Comparison of ENCODE assay signal across 10 mouse cellular contexts in the genomic region with DNA sequence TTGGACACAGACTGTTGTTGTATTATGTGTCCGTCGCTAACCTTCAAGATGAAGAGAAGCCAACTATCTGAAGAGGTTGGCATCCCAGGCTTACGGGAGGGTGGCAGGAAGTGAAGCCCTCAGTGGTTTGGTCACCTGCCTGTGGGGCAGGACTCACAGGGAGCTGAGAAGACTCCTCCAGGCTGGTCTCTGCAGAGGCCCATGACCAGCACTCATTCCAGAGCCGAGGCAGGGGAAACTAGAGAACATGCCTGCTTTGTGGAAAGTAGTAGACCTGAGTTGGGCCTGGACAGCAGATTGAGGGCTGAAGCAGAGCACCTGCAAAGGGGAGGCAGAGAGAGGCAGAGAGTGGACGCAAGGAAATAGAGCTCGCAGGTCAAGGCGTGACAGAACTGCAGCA. TPM values are rescaled to one million over a fixed set of nuclear protein-coding genes. Genes with fewer than 3 reads are reported as not detected.
DNase-seq lines count a peak whose midpoint lies in the region; ATAC-seq and TF ChIP-seq lines count a peak whose summit lies in the region.
"Had no signal": no experiment of that assay in that cellular context is flagged by ENCODE, and none has a peak within 500 bp of the region (broad histone marks: within the 10 kb centered on the region; RNA-seq: fewer than 3 reads in every experiment).

No protein-coding gene starts in this region.

- peak overlapping the region; percentile 98 for H3K9ac ChIP-seq in heart, embryonic 13.5 days
- H3K9ac ChIP-seq in ES-E14 (ENCODE audit: insufficient read depth, low read depth, low read length, poor library complexity, severe bottlenecking), result peak overlapping the region; percentile 99; the same call in 1 of the 2 replicates
- H3K9ac ChIP-seq in hindbrain, embryonic 11.5 days (ENCODE audit: low read depth, low read length), result no peak overlapping the region; the same call in 1 of the 2 replicates

- peaks cover 19% of the 10 kb centered on the region for H3K4me1 ChIP-seq in heart, embryonic 13.5 days
- peaks cover 0 to 6% of the 10 kb centered on the region in 2 experiments; a peak in 2 of 4 replicates for H3K4me1 ChIP-seq in ES-E14 (ENCODE audit: control insufficient read depth in 2 of 2, insufficient read depth in 2 of 2, low read length in 2 of 2, poor library complexity in 1 of 2)
- H3K4me1 ChIP-seq in hindbrain, embryonic 11.5 days (replicated peaks; ENCODE audit: control insufficient read depth, insufficient read depth, low read length), result no peaks in the 10 kb centered on the region; the same call in 1 of the 2 replicates
- peaks cover 14% of the 10 kb centered on the region for H3K4me1 ChIP-seq in midbrain, embryonic 10.5 days

- 76% methylated on average over 7 of the region's 7 CpGs for WGBS in heart, embryonic 13.5 days
- WGBS in hindbrain, embryonic 11.5 days, result 89% methylated on average over 7 of the region's 7 CpGs
- 89% methylated on average over 7 of the region's 7 CpGs for WGBS in midbrain, embryonic 10.5 days

- no peaks in the 10 kb centered on the region for H3K9me3 ChIP-seq in heart, embryonic 13.5 days
- H3K9me3 ChIP-seq in ES-E14 (ENCODE audit: control insufficient read depth, insufficient read depth, low read depth, low read length), result peaks cover 7% of the 10 kb centered on the region
- H3K9me3 ChIP-seq in hindbrain, embryonic 11.5 days (ENCODE audit: control insufficient read depth, low read length), result no peaks in the 10 kb centered on the region
- no peaks in the 10 kb centered on the region for H3K9me3 ChIP-seq in midbrain, embryonic 10.5 days (replicated peaks)

- in situ Hi-C loops in ES-E14 (cut with MboI; ENCODE audit: low sequenced_read_pairs in 2 of 2, unreplicated experiment in 2 of 2), result no loop called here

- no peak for ATAC-seq in heart, embryonic 13.5 days (ENCODE audit: extremely low read depth, insufficient number of reproducible peaks, low FRiP score, low TSS enrichment)
- ATAC-seq in hindbrain, embryonic 11.5 days (ENCODE audit: low FRiP score), result no peak

- H3K27ac ChIP-seq in heart, embryonic 13.5 days (replicated peaks), result no peak overlapping the region
- H3K27ac ChIP-seq in ES-E14 (ENCODE audit: insufficient read depth, low read depth, low read length, poor library complexity, severe bottlenecking), result no peak overlapping the region
- H3K27ac ChIP-seq in hindbrain, embryonic 11.5 days (ENCODE audit: low read depth, low read length), result no peak overlapping the region
- H3K27ac ChIP-seq in midbrain, embryonic 10.5 days (replicated peaks), result no peak overlapping the region

- H3K36me3 ChIP-seq in heart, embryonic 13.5 days, result peaks cover 43% of the 10 kb centered on the region
- peaks cover 40% of the 10 kb centered on the region for H3K36me3 ChIP-seq in ES-E14 (ENCODE audit: control insufficient read depth, insufficient read depth, low read length, poor library complexity, severe bottlenecking)
- peaks cover 11% of the 10 kb centered on the region for H3K36me3 ChIP-seq in hindbrain, embryonic 11.5 days (ENCODE audit: control insufficient read depth, insufficient read depth, low read length)
- H3K36me3 ChIP-seq in midbrain, embryonic 10.5 days, result peaks cover 50% of the 10 kb centered on the region

- intact Hi-C loops in heart, postnatal 36 days (cut with DNase I), result no loop called here

- H3K4me3 ChIP-seq in heart, embryonic 13.5 days, result peak overlapping the region; percentile 97
- peak overlapping the region; percentile 97 to 98 for H3K4me3 ChIP-seq in ES-E14 (ENCODE audit: insufficient read depth in 1 of 2, low read depth in 1 of 2, low read length in 2 of 2, poor library complexity in 1 of 2, severe bottlenecking in 1 of 2)
- H3K4me3 ChIP-seq in hindbrain, embryonic 11.5 days (ENCODE audit: low read depth, low read length), result peak overlapping the region; percentile 84
- peak overlapping the region; percentile 99 for H3K4me3 ChIP-seq in midbrain, embryonic 10.5 days

- H3K27me3 ChIP-seq in heart, embryonic 13.5 days (replicated peaks), result no peaks in the 10 kb centered on the region
- H3K27me3 ChIP-seq in hindbrain, embryonic 11.5 days (ENCODE audit: control insufficient read depth, insufficient read depth, low read length), result no peaks in the 10 kb centered on the region
- no peaks in the 10 kb centered on the region for H3K27me3 ChIP-seq in midbrain, embryonic 10.5 days (ENCODE audit: low read depth, poor library complexity, severe bottlenecking)

- no peak for DNase-seq in heart, postnatal 36 days
- DNase-seq in ES-E14 (ENCODE audit: low read depth, low spot score), result no peak
- no peak for DNase-seq in hindbrain, embryonic 11.5 days (ENCODE audit: low spot score)
- no peak for DNase-seq in midbrain, embryonic 10.5 days (ENCODE audit: low spot score)
- no peak for DNase-seq in urinary bladder, adult 18-20 months (ENCODE audit: low spot score in 2 of 2)
- no peak for DNase-seq in urinary bladder, postnatal 14 days (ENCODE audit: low spot score)
- DNase-seq in Muller cell, postnatal 12 days (ENCODE audit: inconsistent ontology term), result no peak
- DNase-seq: cerebellum, postnatal 25 days had no signal

- H3K4me2 ChIP-seq in heart, embryonic 13.5 days, result peak overlapping the region; percentile 93
- peak overlapping the region; percentile 55 for H3K4me2 ChIP-seq in hindbrain, embryonic 11.5 days (replicated peaks; ENCODE audit: low read depth, low read length)

TF ChIP-seq in ES-E14, 5 proteins besides CTCF, POLR2A, EP300 and RAD21:
- no peak for TF ChIP-seq ZNF384 (IDR thresholded peaks at IDR 0.05; ENCODE audit: low read depth, low read length)

RNA-seq across cellular contexts. Expression of gene Eif3f, which starts 1.2 kb away (rescaled TPM):
- polyA plus RNA-seq in heart, embryonic 13.5 days (2015; fragmentation: Nextera tagmentation; extraction: Ambion mirVana), result 54.0 and 55.4 TPM in 2 replicates
- total RNA-seq in heart, postnatal 36 days (2021), result 10 to 100 TPM; 90.4 to 91.4 TPM
- total RNA-seq in ES-E14 (2012; rRNA removed), result 99.7 and 115 TPM in 2 replicates
- 78.7 and 87.3 TPM in 2 replicates for polyA plus RNA-seq in hindbrain, embryonic 11.5 days (2014; fragmentation: Nextera tagmentation; extraction: Ambion mirVana)
- polyA plus RNA-seq in midbrain, embryonic 10.5 days (2016; fragmentation: Nextera tagmentation; extraction: Ambion mirVana), result 75.4 and 76.0 TPM in 2 replicates

RNA-seq across cellular contexts. Expression of gene Nlrp10, which starts 5.4 kb away (rescaled TPM):
- polyA plus RNA-seq in heart, embryonic 13.5 days (2015; fragmentation: Nextera tagmentation; extraction: Ambion mirVana), result 8.7 and 9.0 TPM in 2 replicates
- 10 to 100 TPM; 21.6 to 22.4 TPM for total RNA-seq in heart, postnatal 36 days (2021)
- 0.04 TPM in 1 of 2 replicates, not detected in the other for total RNA-seq in ES-E14 (2012; rRNA removed)
- polyA plus RNA-seq in hindbrain, embryonic 11.5 days (2014; fragmentation: Nextera tagmentation; extraction: Ambion mirVana), result not detected in 2 replicates
- polyA plus RNA-seq in midbrain, embryonic 10.5 days (2016; fragmentation: Nextera tagmentation; extraction: Ambion mirVana), result not detected in 2 replicates

RNA-seq across cellular contexts. Expression of gene Tub, which starts 14.7 kb away (rescaled TPM):
- polyA plus RNA-seq in heart, embryonic 13.5 days (2015; fragmentation: Nextera tagmentation; extraction: Ambion mirVana), result 0.62 and 0.78 TPM in 2 replicates
- total RNA-seq in heart, postnatal 36 days (2021), result under 1 TPM; 0.14 to 0.67 TPM
- total RNA-seq in ES-E14 (2012; rRNA removed), result 3.3 and 5.1 TPM in 2 replicates
- 14.6 and 15.7 TPM in 2 replicates for polyA plus RNA-seq in hindbrain, embryonic 11.5 days (2014; fragmentation: Nextera tagmentation; extraction: Ambion mirVana)
- polyA plus RNA-seq in midbrain, embryonic 10.5 days (2016; fragmentation: Nextera tagmentation; extraction: Ambion mirVana), result 5.4 and 8.9 TPM in 2 replicates

RNA-seq across cellular contexts. Expression of gene Olfr519, which starts 41.2 kb away (rescaled TPM):
- polyA plus RNA-seq in heart, embryonic 13.5 days (2015; fragmentation: Nextera tagmentation; extraction: Ambion mirVana), result not detected in 2 replicates
- total RNA-seq in heart, postnatal 36 days (2021), result not detected
- total RNA-seq in ES-E14 (2012; rRNA removed), result not detected in 2 replicates
- not detected in 2 replicates for polyA plus RNA-seq in hindbrain, embryonic 11.5 days (2014; fragmentation: Nextera tagmentation; extraction: Ambion mirVana)
- not detected in 2 replicates for polyA plus RNA-seq in midbrain, embryonic 10.5 days (2016; fragmentation: Nextera tagmentation; extraction: Ambion mirVana)
- total RNA-seq: layer of hippocampus, postnatal 25 days had no signal

RNA-seq across cellular contexts. Expression of gene Olfr518, which starts 50.6 kb away (rescaled TPM):
- not detected in 2 replicates for polyA plus RNA-seq in heart, embryonic 13.5 days (2015; fragmentation: Nextera tagmentation; extraction: Ambion mirVana)
- not detected for total RNA-seq in heart, postnatal 36 days (2021)
- total RNA-seq in ES-E14 (2012; rRNA removed), result not detected in 2 replicates
- not detected in 2 replicates for polyA plus RNA-seq in hindbrain, embryonic 11.5 days (2014; fragmentation: Nextera tagmentation; extraction: Ambion mirVana)
- polyA plus RNA-seq in midbrain, embryonic 10.5 days (2016; fragmentation: Nextera tagmentation; extraction: Ambion mirVana), result not detected in 2 replicates
- total RNA-seq: layer of hippocampus, postnatal 25 days had no signal
